In genomic region chr3:65871188-65871603, GRCm38 (mm10) we compare ENCODE assay signal across 8 mouse cellular contexts.
DNase-seq lines count a peak whose midpoint lies in the region; ATAC-seq lines count a peak whose summit lies in the region.

No protein-coding gene starts in this region.

- H3K27ac ChIP-seq in embryonic facial prominence, embryonic 14.5 days (replicated peaks; ENCODE audit: low read depth, low read length): no peak overlapping the region
- no peak overlapping the region; the same call in 1 of the 2 replicates for H3K27ac ChIP-seq in liver, embryonic 11.5 days (ENCODE audit: low read depth, low read length)
- H3K27ac ChIP-seq in neural tube, embryonic 11.5 days (ENCODE audit: low read depth, low read length): peak overlapping the region; percentile 51; the same call in 1 of the 2 replicates

- 19% methylated on average over 12 of the region's 12 CpGs for WGBS in embryonic facial prominence, embryonic 14.5 days
- 23% methylated on average over 12 of the region's 12 CpGs for WGBS in liver, embryonic 11.5 days
- 0% methylated on average over 12 of the region's 12 CpGs for WGBS in neural tube, embryonic 11.5 days

- no peaks in the 10 kb centered on the region for H3K36me3 ChIP-seq in embryonic facial prominence, embryonic 14.5 days (ENCODE audit: control insufficient read depth, insufficient read depth, low read length)
- no peaks in the 10 kb centered on the region for H3K36me3 ChIP-seq in liver, embryonic 11.5 days (ENCODE audit: control insufficient read depth, insufficient read depth, low read length)
- H3K36me3 ChIP-seq in neural tube, embryonic 11.5 days (ENCODE audit: control insufficient read depth, insufficient read depth, low read length): no peaks in the 10 kb centered on the region

- H3K27me3 ChIP-seq in embryonic facial prominence, embryonic 14.5 days (replicated peaks; ENCODE audit: control insufficient read depth, insufficient read depth, low read length): no peaks in the 10 kb centered on the region
- H3K27me3 ChIP-seq in liver, embryonic 11.5 days (replicated peaks; ENCODE audit: control insufficient read depth, insufficient read depth, low read length): no peaks in the 10 kb centered on the region
- no peaks in the 10 kb centered on the region for H3K27me3 ChIP-seq in neural tube, embryonic 11.5 days (ENCODE audit: control insufficient read depth, insufficient read depth, low read length)

- peaks cover 10% of the 10 kb centered on the region for H3K4me1 ChIP-seq in embryonic facial prominence, embryonic 14.5 days (ENCODE audit: control insufficient read depth, insufficient read depth, low read length)
- H3K4me1 ChIP-seq in liver, embryonic 11.5 days (replicated peaks; ENCODE audit: control insufficient read depth, insufficient read depth, low read length): peaks cover 4% of the 10 kb centered on the region; the same call in 1 of the 2 replicates
- H3K4me1 ChIP-seq in neural tube, embryonic 11.5 days (ENCODE audit: control insufficient read depth, insufficient read depth, low read length): peaks cover 9% of the 10 kb centered on the region

- H3K9me3 ChIP-seq in embryonic facial prominence, embryonic 14.5 days (ENCODE audit: control insufficient read depth, low read length): 0 out of 2 replicates have a peak, but pooled peaks cover 1% of the 10 kb centered on the region
- H3K9me3 ChIP-seq in liver, embryonic 11.5 days (ENCODE audit: control insufficient read depth, low read length): no peaks in the 10 kb centered on the region
- no peaks in the 10 kb centered on the region for H3K9me3 ChIP-seq in neural tube, embryonic 11.5 days (ENCODE audit: control insufficient read depth, low read length)

- H3K4me2 ChIP-seq in embryonic facial prominence, embryonic 14.5 days (ENCODE audit: low read depth, low read length): 0 out of 2 replicates have a peak overlapping the region, but pooled peaks have one; percentile 7
- peak overlapping the region; percentile 25 for H3K4me2 ChIP-seq in liver, embryonic 11.5 days
- H3K4me2 ChIP-seq in neural tube, embryonic 11.5 days (ENCODE audit: low read depth): peak overlapping the region; percentile 17

- peak overlapping the region; percentile 28; the same call in 1 of the 2 replicates for H3K9ac ChIP-seq in embryonic facial prominence, embryonic 14.5 days (ENCODE audit: low read depth, low read length)
- H3K9ac ChIP-seq in liver, embryonic 11.5 days (ENCODE audit: low read depth, low read length): 0 out of 2 replicates have a peak overlapping the region, but pooled peaks have one; percentile 30
- H3K9ac ChIP-seq in neural tube, embryonic 11.5 days (ENCODE audit: low read length): peak overlapping the region; percentile 56

- H3K4me3 ChIP-seq in embryonic facial prominence, embryonic 14.5 days (ENCODE audit: low read depth, low read length): no peak overlapping the region
- H3K4me3 ChIP-seq in liver, embryonic 11.5 days (ENCODE audit: low read depth, low read length): no peak overlapping the region
- no peak overlapping the region for H3K4me3 ChIP-seq in neural tube, embryonic 11.5 days (ENCODE audit: low read depth, low read length)

- ATAC-seq in embryonic facial prominence, embryonic 14.5 days (ENCODE audit: low read depth): peak; percentile 78
- ATAC-seq in liver, embryonic 11.5 days (replicated peaks; ENCODE audit: low FRiP score): peak; percentile 49
- ATAC-seq in neural tube, embryonic 11.5 days (ENCODE audit: insufficient read depth, low FRiP score, low TSS enrichment): peak; percentile 84

- peak; percentile 66 for DNase-seq in urinary bladder, postnatal 14 days (ENCODE audit: low spot score)
- DNase-seq in urinary bladder, postnatal 10 days (ENCODE audit: low spot score): no peak
- DNase-seq in embryonic facial prominence, embryonic 14.5 days (ENCODE audit: low spot score): peak; percentile 63
- DNase-seq in heart, adult 9 months (ENCODE audit: low spot score in 2 of 2): peak; percentile 86 to 91
- peak; percentile 68 for DNase-seq in kidney, adult 18-20 months
- peak; percentile 53 for DNase-seq in liver, embryonic 11.5 days (ENCODE audit: low spot score)
- DNase-seq in neural tube, embryonic 11.5 days (ENCODE audit: low spot score): peak; percentile 72
- DNase-seq in thymus, adult 18-20 months: no peak

Comparison
In these comparisons a context has a peak if more than half of its experiments do, and no peak if none do; other contexts are left out.
1. DNase-seq: peak in urinary bladder, postnatal 14 days (single experiment), embryonic facial prominence, embryonic 14.5 days (single experiment), heart, adult 9 months (2 of 2), kidney, adult 18-20 months (single experiment), liver, embryonic 11.5 days (single experiment) and neural tube, embryonic 11.5 days (single experiment); none in urinary bladder, postnatal 10 days (single experiment) and thymus, adult 18-20 months (0 of 2).
2. Peak in every context shown above with its lines, with median percentiles within 50 percentile points of each other: ATAC-seq, H3K4me2 ChIP-seq and H3K9ac ChIP-seq.